Mouse (Mus musculus) spleen, postnatal 36 days (tissue): Measurements from ENCODE around the gene Spata31d1b.

Experiments
- DNase-seq, 2 experiments: peaks; one replicate each; pipeline ENCODE4 v3.0.0; 2022; ENCODE audit warnings: low spot score in 2 of 2, mixed read lengths in 1 of 2

The Spata31d1b gene

DNA sequence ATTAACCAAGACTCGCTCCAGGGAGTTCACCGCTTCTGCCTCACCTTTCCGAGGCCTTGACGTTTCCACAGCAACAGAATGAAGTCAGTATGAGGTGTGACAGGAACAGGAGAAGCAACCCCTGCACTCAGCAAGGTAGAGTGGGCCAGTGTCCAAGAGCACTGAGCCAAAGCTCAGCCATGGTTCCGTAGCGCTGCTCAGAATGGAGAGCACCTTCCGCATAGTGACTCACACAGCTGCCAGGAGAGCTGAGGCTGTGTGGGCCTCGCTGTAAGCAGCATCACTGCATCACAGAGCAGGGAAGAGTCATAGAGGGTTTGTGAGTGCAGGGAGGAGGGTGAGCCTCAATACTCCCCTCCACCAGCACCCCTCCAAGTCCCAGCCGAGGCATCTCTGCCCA lies 34.6 kb downstream of the Spata31d1b start, which contains the start of gene 1700014D04Rik:
Gene 1700014D04Rik, minus strand, starts transcription at position 42 of the 400 bp plus-strand sequence.
- no peak for DNase-seq

DNA sequence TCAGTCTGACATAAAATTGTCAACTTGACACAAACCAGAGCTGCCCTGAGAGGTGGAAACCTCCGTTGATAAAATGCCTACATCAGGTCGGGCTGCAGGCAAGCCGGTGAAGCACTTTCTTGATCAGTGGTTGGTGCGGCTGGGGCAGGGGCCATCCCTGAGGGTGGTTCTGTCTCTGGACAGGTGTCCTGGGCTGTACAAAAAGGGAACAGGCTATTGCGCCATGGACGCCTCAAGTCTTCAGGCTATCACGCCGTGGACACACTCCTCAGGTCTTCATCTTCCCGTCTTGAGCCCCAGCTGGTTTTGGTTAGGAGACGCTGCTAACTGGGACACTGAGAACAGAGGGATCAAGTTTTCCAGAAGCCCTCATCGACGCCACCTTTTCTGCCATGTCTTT lies 38.2 kb downstream of the Spata31d1b start:
- DNase-seq = no peak

DNA sequence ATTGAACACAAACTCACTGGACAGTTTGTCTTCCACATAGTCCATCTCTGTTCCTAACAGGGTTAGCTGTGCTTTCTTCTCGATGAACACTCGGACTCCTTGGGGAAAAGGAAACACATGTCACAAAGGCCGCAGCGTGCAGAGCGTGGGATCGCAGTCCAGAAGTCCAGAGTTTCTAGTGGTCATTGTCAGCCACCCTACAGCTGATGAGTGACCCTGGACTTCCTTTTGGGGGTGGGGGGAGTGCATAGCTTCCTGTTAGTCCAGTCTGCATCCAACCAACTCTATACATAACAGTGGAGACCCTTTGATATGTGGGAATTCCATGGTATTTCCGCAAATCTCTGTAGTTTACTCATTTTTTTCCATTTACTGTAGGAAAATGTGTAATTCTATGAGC lies 44.8 kb downstream of the Spata31d1b start:
- no peak for DNase-seq

DNA sequence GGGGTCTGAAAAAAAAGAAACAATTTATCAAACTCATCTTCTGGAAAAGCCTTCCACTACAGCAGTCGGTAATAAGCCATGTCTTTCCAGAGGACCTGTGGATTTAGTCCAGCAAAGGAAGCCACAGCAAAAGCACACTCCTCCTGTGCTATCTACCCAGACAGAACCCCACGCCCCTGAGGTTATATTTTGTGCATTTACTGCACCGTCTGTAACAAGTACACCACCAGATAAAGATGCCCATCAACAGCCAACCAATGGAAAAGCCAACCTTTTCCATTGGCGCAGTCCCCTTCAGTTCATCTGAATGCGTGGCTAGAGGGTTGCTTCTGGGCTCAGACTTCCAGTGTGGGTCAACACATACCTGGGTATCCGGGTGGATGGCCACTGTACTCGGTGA lies 50.7 kb downstream of the Spata31d1b start:
- DNase-seq = peak; percentile 20 to 47

DNA sequence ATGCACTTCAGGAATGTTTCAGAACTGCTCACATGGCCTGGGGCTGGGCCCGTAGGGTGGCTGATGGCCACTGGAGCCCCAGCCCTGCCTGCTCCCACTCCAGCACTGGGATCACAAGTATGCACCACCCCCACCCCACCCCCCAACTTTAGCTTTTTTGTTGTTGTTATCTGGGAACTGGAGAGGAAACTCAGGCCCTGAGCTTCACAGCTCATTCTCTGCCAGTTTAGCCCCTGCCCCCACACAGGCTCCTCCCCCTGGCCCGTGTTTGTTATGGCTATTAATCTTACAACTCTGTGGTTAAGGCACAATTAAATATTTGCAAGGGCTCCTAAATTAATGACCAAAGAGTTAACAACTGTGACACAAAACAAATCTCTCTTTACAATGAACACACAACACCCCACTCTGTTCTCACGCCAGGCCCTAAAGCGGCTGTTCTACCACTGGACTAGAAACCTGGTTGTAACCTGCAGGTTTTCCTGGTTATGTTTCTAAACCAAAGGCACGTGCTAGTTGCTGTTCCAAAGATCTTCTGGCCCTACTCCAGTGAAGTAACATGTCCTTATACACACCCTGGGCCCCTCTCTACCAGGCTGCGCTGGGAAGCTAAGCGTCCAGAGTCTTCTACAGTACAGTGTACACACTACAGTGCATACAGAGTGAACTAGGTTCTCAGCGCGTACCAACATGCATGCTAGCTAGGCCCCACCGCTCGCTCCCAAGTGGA lies 54.9 kb downstream of the Spata31d1b start:
- DNase-seq = no peak

DNA sequence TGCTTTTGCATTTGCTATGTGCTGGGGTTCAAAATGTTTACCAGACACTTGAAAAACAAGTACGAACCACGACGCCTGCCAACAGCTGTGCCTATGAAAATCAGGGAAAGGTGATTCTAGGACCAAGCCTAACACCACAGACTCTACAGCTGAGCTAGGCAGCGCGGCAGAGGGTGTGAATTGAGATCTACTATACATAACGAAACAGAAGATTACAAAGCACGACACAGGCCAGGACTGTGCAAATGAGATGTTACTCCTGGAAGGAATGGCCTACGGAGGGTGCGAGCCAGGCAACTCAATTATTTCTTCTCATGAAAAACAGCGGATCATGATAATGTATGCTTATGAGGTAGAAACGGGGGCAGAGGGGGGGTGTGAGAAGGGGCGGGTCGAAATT lies 56.4 kb downstream of the Spata31d1b start:
- no peak for DNase-seq
